Mouse (Mus musculus): ENCODE results near the gene U2af1l4.

The U2af1l4 gene

DNA sequence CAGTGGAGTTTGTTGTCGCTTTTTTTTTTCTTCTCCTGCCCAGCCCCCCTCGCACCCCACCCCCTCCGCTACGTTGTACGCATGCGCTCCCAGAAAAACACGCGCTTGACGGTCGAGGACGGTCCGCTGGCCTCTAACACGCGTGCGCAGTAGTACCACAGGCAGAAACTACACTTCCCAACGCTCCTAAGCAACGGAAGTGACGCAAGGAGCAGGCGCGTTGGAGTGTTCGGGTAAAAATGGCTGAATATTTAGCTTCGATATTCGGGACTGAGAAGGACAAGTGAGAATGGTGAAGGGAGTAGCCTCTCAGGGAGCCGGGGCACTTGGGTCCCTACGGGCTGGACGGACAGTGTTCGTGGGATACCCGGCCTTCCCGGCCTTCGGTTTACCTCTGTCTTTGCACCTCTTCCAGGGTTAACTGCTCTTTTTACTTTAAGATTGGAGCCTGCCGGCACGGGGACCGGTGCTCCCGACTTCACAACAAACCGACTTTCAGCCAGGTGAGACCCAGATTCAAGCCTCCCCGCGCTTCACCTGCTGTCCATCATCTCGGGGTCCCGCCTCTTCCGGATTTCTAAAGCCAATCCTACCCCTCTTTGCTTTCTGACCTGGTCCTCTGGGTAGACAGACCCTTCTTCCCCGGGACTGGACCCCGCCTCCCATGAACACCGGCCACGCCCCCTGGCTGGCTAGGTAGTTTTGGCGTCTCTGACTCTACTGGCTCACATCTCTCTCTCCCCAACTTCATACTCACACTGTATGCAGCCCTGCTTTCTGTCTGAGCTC, at the start of gene U2af1l4, which contains the start of the genes Gm49396 and Psenen:
Gene U2af1l4 (plus strand): TSS at position 185 of the 789 bp plus-strand sequence.
Gene Gm49396 (plus strand): TSS at position 228 of the 789 bp plus-strand sequence.
Gene Psenen (minus strand): TSS at position 511 of the 789 bp plus-strand sequence.
- in situ Hi-C loops (cut with MboI, MseI) = no loop called here

DNA sequence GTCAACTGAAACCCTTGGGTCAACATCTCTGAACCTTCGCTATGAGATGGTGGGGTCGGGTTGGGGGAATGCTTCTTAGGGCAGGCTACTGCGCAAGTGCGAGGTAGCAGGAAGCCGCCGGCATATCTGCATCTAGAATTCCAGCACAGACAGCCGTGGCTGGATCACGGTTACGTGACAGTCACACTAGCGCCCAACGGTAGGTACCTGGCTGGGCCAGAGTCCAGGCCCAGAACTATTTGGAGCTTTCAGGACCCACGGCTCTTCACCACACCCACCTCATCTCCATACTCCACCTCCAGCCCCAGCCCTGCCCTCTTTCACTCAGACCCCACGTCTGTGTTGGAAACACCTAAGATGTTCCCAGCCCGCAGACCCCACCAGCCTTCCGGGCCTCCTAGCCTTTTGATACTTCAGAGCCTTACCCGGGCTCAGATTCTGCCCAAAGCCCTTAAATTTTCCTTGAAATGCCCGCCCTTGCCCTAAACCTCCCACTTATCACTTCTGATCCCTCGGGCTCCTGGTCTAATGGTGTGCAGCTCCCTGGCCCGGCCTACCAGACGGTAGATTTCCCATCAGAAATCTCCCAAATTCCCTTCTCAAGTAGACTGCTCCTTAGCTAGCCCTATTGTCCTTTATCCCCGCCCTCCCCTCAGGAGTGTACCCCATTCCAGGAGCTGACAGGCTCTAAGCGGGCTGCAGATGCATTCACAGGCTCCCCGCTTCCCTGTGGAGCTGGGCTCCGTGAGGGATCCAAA, 47.9 kb upstream of the U2af1l4 start:
- in situ Hi-C loops (cut with MboI, MseI) = loop anchor here (25.0 kb wide), 1 partner anchor 1103 kb away; no protein-coding TSS in a partner anchor

DNA sequence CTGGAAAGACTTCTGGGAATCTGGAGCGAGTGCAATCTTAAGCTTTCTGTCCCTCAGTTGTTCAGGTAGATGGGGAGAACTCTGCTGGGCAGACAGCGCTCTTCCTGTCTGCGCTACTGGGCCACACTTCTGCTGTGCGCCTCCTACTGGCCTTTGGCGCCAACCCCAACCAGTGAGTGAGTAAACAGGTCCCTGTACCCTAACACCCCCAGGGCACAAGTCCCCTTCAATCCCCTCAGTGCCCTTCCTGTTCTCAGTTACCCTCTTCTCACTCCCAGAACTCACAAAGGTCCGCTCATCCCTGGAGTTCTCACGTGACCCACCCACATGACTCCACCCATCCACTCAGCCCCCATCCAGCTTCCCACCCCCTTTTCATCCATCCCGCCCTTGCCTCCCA, 44.8 kb upstream of the U2af1l4 start:
- in situ Hi-C loops (cut with MboI, MseI) = loop anchor here (25.0 kb wide), 1 partner anchor 1106 kb away; no protein-coding TSS in a partner anchor

DNA sequence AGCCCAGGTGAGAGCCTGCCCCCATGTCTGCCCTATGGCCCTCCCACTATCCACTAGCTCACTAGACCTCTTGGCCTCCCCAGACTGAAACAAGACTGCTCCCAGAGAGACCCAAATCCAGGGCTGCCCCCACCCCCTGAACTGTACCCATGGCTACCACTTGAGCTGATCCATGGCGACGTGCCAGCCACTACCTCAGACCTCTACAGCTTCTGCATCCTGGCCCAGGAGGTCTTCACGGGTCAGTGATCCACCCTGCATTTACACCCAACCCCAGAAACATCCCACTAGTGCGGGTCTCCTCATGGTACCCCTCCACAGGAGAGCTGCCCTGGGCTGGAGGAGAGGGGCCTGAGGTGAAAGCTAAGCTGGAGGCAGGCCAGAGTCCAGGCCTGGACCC, 42.7 kb upstream of the U2af1l4 start:
- in situ Hi-C loops (cut with MboI, MseI) = loop anchor here (25.0 kb wide), 1 partner anchor 1108 kb away; no protein-coding TSS in a partner anchor

DNA sequence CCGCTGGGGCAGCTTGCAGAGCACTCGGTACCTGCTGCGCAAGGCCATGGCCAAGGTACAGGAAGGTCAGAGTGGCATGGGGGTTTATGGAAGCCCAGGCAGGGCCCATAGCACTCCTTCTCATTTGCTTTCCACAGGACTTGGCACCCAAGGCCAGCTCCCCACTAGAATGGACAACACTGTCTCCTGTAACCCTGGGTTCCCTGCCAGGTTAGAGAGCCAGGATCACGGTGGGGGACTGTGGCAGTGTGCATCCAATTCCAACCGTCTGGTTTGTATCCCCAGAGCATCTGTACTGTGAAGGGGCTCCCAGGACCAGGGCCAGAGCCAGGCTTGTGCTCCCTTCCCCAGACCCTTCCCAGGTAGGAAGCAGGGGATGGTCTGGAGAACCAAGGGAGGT, 42.2 kb upstream of the U2af1l4 start:
- in situ Hi-C loops (cut with MboI, MseI) = loop anchor here (25.0 kb wide), 1 partner anchor 1109 kb away; no protein-coding TSS in a partner anchor

DNA sequence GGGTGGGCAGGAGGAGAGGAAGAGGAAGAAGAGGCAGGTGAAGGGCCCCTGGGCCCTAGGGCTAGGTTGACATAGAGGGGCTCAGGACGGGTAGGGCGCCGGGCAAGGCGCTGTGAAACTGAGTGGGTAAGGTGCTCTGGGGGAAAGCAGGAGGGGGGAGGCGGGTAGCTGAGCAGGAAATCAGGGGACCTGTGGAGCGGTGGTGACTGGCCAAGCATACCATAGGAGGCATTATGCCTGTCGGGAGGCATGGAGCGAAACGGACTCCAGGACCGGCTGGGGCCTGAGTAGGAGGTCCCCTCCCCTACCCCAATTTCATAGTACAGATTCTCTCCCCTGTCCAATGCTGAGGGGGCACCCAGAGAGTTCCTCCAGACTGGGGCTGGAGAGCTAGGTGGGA, 40.2 kb upstream of the U2af1l4 start:
- in situ Hi-C loops (cut with MboI, MseI) = loop anchor here (25.0 kb wide), 1 partner anchor 1111 kb away; no protein-coding TSS in a partner anchor

DNA sequence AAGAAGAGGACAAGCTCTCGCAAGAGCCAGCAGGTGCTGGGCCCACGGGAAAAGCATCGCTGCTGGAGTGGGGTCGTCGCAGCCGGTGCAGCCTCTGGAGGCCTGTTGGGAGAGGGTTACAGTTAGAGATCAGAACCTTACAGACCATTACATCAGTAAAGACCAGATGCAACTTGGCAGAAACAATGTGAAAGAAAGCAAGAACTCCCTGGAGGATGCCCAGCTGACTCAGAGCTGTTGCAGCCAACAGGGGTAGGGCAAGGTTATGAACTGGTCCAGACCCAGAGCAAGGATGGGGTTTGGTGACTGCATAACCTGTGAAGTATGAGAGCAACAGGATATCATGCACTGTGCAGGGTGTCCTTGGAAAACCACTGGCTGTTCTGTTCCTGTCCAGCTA, 38.6 kb upstream of the U2af1l4 start:
- in situ Hi-C loops (cut with MboI, MseI) = loop anchor here (25.0 kb wide), 1 partner anchor 1112 kb away; no protein-coding TSS in a partner anchor

DNA sequence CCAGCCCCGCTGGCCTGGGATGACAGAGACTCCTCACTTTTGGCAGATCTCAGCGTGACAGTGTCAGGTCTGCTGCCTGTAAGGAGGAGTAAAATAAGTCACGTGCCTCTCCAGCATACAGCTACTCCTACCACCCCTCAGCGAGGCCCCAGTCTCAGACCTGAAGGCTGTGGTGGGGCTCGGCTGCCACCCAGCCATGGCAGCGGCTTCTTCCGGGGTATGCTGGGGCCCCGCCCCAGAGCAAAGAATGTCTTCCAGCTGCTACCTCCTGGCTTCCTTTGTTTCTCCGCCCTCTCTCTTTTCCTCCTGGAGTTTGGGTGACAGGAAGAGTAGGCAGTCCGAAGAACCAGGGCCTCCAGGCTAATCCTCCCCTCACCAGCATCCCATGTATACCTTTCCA, 37.1 kb upstream of the U2af1l4 start:
- in situ Hi-C loops (cut with MboI, MseI) = no loop called here

DNA sequence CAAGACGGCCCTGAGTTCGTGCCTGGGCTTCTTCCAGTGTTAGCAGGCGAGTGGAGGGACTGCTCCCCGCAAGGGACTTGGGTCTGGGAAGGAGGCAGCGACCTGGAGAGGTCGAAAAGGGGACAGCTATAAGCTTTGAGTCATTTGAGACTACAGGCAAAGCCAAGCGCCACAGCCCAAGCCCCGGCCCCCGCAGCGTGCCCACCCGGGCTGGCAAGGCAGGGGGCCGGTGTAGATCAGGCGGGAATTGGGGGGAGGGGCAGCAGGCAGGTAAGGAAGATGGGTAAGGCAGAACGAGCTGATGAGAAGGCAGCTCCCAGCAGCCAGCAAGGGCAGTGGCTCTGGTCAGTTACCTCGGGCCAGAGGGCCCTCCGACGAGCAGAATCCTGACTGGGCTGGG, 36.7 kb upstream of the U2af1l4 start:
- in situ Hi-C loops (cut with MboI, MseI) = no loop called here

DNA sequence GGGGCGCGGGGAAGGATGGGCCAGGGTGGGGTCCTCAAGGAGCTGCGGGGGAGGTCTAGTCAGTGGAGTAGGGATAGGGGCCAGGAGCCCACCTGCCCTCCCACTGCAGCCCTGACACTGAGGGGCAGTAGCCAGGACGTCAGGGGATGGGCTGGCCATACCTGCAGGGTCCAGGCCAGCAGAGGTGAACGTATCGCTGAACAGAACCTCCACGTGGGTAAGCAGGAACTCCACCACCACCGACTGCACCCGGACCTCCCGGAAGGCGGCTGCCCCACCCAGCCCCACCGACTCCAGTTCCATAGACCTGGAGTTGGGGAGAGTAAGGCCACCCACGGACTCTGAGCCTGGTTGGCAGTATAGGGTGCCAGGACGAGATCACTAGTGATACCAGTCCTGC, 36.1 kb upstream of the U2af1l4 start:
- in situ Hi-C loops (cut with MboI, MseI) = no loop called here

DNA sequence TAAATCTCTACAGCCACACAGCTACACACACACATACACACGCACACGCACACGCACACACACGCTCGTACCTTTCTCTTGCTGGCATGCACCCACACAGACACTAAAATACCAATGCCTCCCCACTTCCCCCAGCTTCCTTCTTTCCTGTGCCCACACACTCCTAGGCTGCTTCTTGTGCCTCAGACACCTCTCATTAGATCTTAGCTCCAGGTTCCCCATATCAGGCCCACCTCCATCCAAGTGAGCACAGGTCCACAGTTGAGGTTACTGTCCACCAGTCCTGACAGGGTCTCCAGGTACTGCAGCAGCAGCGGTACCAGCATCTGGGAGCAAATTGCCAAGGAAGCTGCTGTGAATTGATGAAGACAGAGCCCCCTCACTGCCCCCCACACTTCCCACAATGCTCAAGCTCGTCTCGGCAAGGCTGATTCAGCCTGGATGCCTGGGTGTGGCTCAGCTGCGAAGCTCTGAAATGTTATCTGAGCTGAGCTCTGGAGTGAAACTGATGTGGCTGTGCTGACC, 31.7 kb upstream of the U2af1l4 start:
- in situ Hi-C loops (cut with MboI, MseI) = no loop called here

DNA sequence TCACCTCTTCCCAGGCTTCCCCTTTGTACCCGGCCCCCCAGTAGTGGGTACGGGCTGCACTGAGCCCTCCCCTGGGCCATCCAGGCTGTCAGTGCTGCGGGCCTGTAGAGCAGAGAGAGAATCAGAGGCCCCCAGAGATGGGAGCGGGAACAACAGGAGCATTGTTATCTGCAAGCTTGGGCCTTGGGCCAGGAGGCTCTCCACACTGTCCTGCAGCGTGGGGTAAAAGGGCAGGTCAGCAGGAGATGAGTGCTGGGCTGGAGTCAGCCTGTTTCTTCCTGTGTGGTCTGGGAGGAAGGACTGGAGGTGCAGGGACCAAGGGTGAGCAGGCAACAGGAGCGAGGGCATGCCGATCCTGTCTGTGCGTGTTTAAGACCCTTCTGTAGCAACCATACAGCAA, 30.2 kb upstream of the U2af1l4 start:
- in situ Hi-C loops (cut with MboI, MseI) = no loop called here

DNA sequence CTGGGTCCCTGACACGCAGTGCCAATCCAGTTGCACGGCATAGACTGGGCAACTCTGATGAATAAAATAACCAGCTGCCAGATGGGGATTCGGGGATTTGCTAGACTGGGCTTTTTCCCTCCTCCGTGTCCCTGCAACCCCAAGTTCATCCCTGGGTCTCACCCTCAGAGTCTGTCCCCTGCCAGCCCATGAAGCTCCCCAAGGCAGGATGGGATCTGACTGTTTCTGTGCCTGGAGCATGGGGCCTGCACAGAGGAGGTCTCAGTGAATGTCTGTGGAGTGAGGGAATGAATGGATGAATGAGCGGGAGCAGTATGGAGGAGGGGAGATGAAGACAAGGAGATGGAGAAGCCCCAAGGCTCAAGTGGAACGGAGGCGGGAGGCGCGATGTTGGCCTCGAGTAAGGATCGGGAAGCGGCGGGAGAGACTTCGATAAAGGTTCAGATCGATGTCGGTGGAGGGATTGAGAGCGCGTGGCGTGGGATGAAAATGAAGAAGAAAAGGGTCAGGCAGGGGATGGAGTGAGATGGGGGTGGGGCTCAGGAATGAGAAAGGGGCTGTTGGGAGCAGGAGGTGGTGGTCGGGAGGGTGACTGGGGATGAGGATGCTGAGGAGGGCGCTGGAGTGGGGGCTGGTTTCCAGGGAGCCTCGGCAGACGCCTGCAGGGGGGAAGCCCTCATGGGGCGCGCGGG, 29.0 kb upstream of the U2af1l4 start:
- in situ Hi-C loops (cut with MboI, MseI) = no loop called here

DNA sequence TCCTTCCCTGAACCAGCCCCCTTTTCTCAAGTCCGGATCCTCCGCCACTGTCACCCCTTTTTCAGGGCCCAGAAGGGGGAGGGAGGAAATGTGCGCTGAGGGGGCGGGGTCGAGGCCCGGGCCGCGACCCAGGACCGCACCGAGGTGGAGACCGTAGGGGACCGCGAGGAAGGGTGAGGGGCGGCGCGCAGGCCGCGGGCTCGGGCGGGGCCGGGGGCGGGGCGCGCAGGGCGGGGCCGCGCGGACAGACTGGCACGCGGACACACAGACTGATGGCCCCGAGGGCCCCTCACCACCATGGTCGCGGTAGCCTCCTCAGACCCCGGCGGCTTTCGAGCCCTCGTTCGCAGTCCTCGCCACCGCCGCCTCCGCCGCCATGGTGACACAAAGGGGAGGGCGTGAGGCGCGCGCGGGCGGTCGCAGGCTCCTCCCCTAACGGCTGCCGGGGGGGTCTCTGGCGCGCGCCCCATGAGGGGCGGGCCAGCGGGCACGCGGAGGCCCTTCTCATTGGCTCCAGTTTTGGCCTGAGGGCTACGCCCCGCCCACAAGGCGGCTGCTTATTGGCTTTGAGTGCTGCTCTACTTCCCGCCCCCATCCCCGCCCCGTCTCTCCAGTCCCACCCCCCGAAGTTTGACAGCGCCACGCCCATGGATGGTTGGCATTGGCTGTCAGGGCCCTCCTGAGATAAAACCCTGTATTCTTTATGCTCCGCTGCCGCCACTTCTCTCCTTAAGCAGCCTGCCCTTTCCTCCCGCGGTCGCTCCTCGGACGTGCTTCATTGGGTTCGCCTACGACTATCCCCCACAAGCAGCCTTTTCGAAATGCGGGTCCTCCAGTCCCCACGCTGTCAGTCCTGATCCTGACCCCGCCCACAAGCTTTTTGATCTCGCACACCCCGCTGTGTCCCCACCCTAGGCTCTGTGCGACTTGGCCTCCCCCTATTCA, 28.2 kb upstream of the U2af1l4 start, which contains the start of gene Arhgap33:
Gene Arhgap33 (minus strand): TSS at position 428 of the 945 bp plus-strand sequence.
- in situ Hi-C loops (cut with MboI, MseI) = no loop called here

DNA sequence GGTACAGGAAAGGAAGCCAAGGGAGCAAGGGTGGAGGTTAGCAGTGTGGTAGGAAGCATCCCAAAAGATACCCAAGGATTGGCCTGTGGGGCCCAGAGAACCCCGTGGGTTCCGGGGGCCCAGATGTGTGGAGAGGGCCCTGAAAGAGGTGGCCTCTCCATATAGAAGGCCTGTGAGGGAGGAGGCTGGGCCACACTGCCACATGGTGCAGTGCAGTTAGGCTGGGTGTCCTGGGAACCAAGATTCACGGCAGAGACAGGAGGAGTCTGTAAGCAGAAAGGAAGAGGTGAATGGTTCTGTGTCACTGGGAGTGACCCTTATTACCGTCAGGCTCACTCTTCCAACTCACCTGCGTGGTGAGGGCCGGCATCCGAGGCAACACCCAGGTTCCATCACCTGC, 22.5 kb upstream of the U2af1l4 start:
- in situ Hi-C loops (cut with MboI, MseI) = no loop called here

DNA sequence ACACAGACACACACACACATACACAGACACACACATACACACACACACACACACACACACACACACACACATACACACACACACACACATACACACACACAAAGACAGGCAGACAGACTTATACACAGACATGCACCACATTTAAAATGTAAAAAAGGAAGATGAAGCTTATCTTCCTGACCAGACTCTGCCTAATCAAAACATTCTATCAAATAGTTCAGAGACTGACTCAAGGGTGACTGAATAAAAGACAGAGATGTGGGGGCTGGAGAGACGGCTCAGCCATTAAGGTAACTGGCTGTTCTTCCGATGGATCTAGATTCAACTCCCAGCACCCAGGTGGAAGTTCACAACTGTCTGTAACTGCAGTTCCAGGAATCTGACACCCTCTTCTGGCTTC, 18.8 kb upstream of the U2af1l4 start:
- in situ Hi-C loops (cut with MboI, MseI) = no loop called here

DNA sequence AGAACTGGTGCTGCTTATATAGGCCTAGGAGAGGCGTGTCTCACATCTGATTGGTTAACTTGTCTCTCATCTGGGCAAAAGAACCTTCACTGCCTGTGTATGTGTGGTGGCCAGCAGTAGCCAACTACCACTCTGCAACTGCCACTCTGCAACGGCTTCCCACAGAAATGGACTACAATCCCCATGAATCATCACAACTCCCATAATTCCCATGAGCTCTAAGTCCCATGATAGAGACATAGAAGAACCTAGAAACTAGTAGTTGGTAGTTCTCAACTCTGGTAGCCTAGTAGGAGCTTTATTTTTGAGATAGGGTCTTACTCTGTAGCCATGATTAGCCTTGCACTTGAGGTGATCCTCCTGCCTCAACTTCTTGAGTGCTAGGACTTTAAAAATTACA, 13.2 kb upstream of the U2af1l4 start:
- in situ Hi-C loops (cut with MboI, MseI) = no loop called here

DNA sequence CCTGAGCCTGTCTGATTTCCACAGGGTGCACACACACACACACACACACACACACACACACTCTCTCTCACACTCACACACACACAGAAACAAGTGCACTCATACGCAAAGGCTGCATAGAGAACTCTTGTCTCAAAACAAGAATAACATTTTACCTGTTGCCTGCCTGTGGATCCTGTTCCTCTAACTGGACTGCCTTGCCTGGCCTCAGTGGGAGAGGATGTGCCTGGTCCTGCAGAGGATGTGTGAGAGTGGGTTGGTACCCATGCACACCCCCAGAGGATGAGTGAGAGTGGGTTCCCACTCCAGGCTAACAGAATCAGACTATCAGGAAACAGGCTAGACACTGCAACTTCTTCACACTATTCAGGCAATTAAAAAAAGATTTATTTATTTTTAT, 12.5 kb upstream of the U2af1l4 start:
- in situ Hi-C loops (cut with MboI, MseI) = no loop called here

DNA sequence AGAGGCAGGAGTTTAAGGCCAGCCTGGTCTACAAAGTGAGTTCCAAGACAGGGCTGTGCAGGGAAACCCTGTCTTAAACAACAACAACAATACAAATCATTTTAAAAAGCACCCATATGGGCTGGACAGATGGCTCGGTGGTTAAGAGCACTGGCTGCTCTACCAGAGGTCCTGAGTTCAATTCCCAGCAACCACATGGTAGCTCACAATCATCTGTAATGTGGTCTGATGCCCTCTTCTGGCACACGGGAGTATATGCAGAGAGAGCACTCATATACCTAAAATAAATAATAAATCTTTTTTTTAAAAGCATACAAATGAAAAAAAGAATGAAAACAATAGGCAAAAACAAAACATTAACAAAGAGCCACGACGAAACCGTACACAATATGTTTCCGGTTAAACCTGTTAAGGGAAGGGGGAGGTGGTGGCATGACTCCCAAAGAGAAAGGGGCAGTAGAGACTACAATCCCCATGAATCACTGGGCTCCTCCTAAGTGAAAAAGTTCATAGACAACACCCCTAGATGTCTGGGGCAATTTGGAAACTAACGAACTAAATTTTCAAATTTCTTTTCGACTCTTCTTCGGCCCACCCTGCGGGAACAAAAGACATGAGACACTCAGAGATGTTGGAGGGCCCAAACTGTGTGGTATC, 11.5 kb upstream of the U2af1l4 start:
- in situ Hi-C loops (cut with MboI, MseI) = no loop called here
